Comparison of ENCODE assay signal across 1 mouse cellular context in the genomic region with DNA sequence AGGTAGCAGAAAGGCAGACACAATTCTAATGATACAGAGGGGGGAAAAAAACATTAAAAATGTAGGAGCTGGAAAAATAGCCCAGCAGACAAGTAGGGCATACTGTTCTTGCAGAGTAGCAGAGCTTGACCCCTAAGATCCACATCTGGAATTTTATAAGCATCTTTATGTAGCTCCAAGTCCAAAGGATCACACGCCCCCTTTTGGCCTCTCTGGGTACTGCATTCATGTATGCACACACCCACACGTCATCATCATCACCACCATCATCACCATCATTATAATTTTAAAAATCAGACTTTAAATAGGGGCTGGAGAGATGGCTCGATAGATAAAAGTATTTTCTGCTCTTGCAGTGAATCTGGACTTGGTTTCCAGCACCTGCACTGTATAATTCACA.
TF ChIP-seq lines count a peak whose summit lies in the region.

No protein-coding gene starts in this region.

TF ChIP-seq in MEL, 35 proteins besides CTCF, POLR2A, EP300 and RAD21 (continued from another document):
- no peak for TF ChIP-seq GABPA (IDR thresholded peaks at IDR 0.05; ENCODE audit: low read depth, low read length)
